Mouse (Mus musculus): ENCODE measurements around the gene Pick1. TPM values are rescaled to one million over a fixed set of nuclear protein-coding genes. Genes with fewer than 3 reads are reported as not detected.

Pick1 gene
- polyA plus RNA-seq (2015; fragmentation: Nextera tagmentation; extraction: Ambion mirVana) = 105 and 108 TPM in 2 replicates

- ATAC-seq (replicated peaks) = peak; percentile 90
- peak within 1 kb of the TSS; percentile 99 for H3K27ac ChIP-seq
- peaks cover 22% of the 10 kb centered on the region for H3K4me1 ChIP-seq
- H3K36me3 ChIP-seq (replicated peaks) = peaks cover 12% of the 10 kb centered on the region; the same call in 1 of the 2 replicates
- H3K27me3 ChIP-seq (replicated peaks) = no peaks in the 10 kb centered on the region
- no peaks in the 10 kb centered on the region for H3K9me3 ChIP-seq
- WGBS = 1% methylated on average over 51 of the region's 51 CpGs
- peak within 1 kb of the TSS; percentile 89 for H3K4me3 ChIP-seq
- H3K4me2 ChIP-seq = peak within 1 kb of the TSS; percentile 92
- H3K9ac ChIP-seq = peak within 1 kb of the TSS; percentile 97
Observed at GRCm38 (mm10) chr15:79229058-79229821, at the start of gene Pick1, which contains the start of gene Gm49486. Pick1 (plus strand) TSS chr15:79229173. Gm49486 (plus strand) TSS chr15:79229391.

- Histone ChIP-seq H3K4me3 (no peak overlapping the region), H3K36me3 (replicated peaks) (no peaks in the 10 kb centered on the region), H3K9me3 (no peaks in the 10 kb centered on the region), H3K4me2 (no peak overlapping the region), H3K4me1 (no peaks in the 10 kb centered on the region), H3K27me3 (replicated peaks) (no peaks in the 10 kb centered on the region), H3K9ac (no peak overlapping the region), H3K27ac (no peak overlapping the region)
- no peak for ATAC-seq (replicated peaks)
- 84% methylated on average over 10 of the region's 10 CpGs for WGBS
Observed at GRCm38 (mm10) chr15:79185213-79185612, 43.8 kb upstream of the Pick1 start.

GRCm38 (mm10) chr15:79187819-79188218 lies 41.2 kb upstream of the Pick1 start:
- Histone ChIP-seq H3K36me3 (replicated peaks) (no peaks in the 10 kb centered on the region), H3K9ac (no peak overlapping the region), H3K27me3 (replicated peaks) (no peaks in the 10 kb centered on the region), H3K9me3 (no peaks in the 10 kb centered on the region), H3K4me1 (peaks cover 1% of the 10 kb centered on the region), H3K4me2 (no peak overlapping the region), H3K4me3 (no peak overlapping the region), H3K27ac (no peak overlapping the region)
- no peak for ATAC-seq (replicated peaks)
- 93% methylated on average over 8 of the region's 8 CpGs for WGBS

GRCm38 (mm10) chr15:79191426-79191825 lies 37.5 kb upstream of the Pick1 start:
- Histone ChIP-seq H3K4me1 (peaks cover 14% of the 10 kb centered on the region), H3K27ac (no peak overlapping the region), H3K36me3 (replicated peaks) (no peaks in the 10 kb centered on the region), H3K27me3 (replicated peaks) (no peaks in the 10 kb centered on the region), H3K9me3 (no peaks in the 10 kb centered on the region), H3K4me2 (no peak overlapping the region), H3K9ac (no peak overlapping the region), H3K4me3 (no peak overlapping the region)
- no peak for ATAC-seq (replicated peaks)
- 95% methylated on average over 2 of the region's 2 CpGs for WGBS

- Histone ChIP-seq H3K9ac (no peak overlapping the region), H3K27me3 (replicated peaks) (no peaks in the 10 kb centered on the region), H3K4me1 (peaks cover 14% of the 10 kb centered on the region), H3K4me2 (peak overlapping the region; percentile 34), H3K9me3 (no peaks in the 10 kb centered on the region), H3K36me3 (replicated peaks) (no peaks in the 10 kb centered on the region), H3K27ac (peak overlapping the region; percentile 86), H3K4me3 (no peak overlapping the region)
- WGBS = 58% methylated on average over 6 of the region's 6 CpGs
- peak; percentile 41; the same call in 1 of the 2 replicates for ATAC-seq (replicated peaks)
Observed at GRCm38 (mm10) chr15:79192450-79192849, 36.5 kb upstream of the Pick1 start.

GRCm38 (mm10) chr15:79192885-79193845 lies 35.8 kb upstream of the Pick1 start:
- H3K27me3 ChIP-seq (replicated peaks) = no peaks in the 10 kb centered on the region
- 0 out of 2 replicates have a peak overlapping the region, but pooled peaks have one; percentile 4 for H3K9ac ChIP-seq
- no peak overlapping the region for H3K4me3 ChIP-seq
- no peaks in the 10 kb centered on the region for H3K36me3 ChIP-seq (replicated peaks)
- ATAC-seq (replicated peaks) = peak; percentile 83
- peak overlapping the region; percentile 34 for H3K4me2 ChIP-seq
- WGBS = 15% methylated on average over 25 of the region's 27 CpGs
- peak overlapping the region; percentile 86 for H3K27ac ChIP-seq
- H3K4me1 ChIP-seq = peaks cover 14% of the 10 kb centered on the region
- no peaks in the 10 kb centered on the region for H3K9me3 ChIP-seq

- H3K36me3 ChIP-seq (replicated peaks) = no peaks in the 10 kb centered on the region
- no peak for ATAC-seq (replicated peaks)
- no peak overlapping the region for H3K4me3 ChIP-seq
- peaks cover 14% of the 10 kb centered on the region for H3K4me1 ChIP-seq
- 88% methylated on average over 9 of the region's 9 CpGs for WGBS
- H3K9me3 ChIP-seq = no peaks in the 10 kb centered on the region
- no peak overlapping the region for H3K4me2 ChIP-seq
- peak overlapping the region; percentile 86 for H3K27ac ChIP-seq
- no peaks in the 10 kb centered on the region for H3K27me3 ChIP-seq (replicated peaks)
- no peak overlapping the region for H3K9ac ChIP-seq
Observed at GRCm38 (mm10) chr15:79194048-79194447, 34.9 kb upstream of the Pick1 start.

- no peak overlapping the region for H3K9ac ChIP-seq
- H3K27ac ChIP-seq = no peak overlapping the region
- no peaks in the 10 kb centered on the region for H3K27me3 ChIP-seq (replicated peaks)
- no peak for ATAC-seq (replicated peaks)
- H3K36me3 ChIP-seq (replicated peaks) = no peaks in the 10 kb centered on the region
- peaks cover 14% of the 10 kb centered on the region for H3K4me1 ChIP-seq
- 74% methylated on average over 2 of the region's 2 CpGs for WGBS
- no peaks in the 10 kb centered on the region for H3K9me3 ChIP-seq
- H3K4me2 ChIP-seq = no peak overlapping the region
- no peak overlapping the region for H3K4me3 ChIP-seq
Observed at GRCm38 (mm10) chr15:79194946-79195345, 34.0 kb upstream of the Pick1 start.

- Histone ChIP-seq H3K4me3 (no peak overlapping the region), H3K4me2 (no peak overlapping the region), H3K27me3 (replicated peaks) (no peaks in the 10 kb centered on the region), H3K36me3 (replicated peaks) (no peaks in the 10 kb centered on the region), H3K9me3 (no peaks in the 10 kb centered on the region), H3K27ac (no peak overlapping the region), H3K9ac (no peak overlapping the region), H3K4me1 (peaks cover 14% of the 10 kb centered on the region)
- ATAC-seq (replicated peaks) = no peak
- WGBS = 85% methylated on average over 8 of the region's 8 CpGs
Observed at GRCm38 (mm10) chr15:79195492-79195891, 33.5 kb upstream of the Pick1 start.

GRCm38 (mm10) chr15:79199390-79199976 lies 29.5 kb upstream of the Pick1 start:
- H3K4me3 ChIP-seq = no peak overlapping the region
- no peak overlapping the region for H3K27ac ChIP-seq
- no peak overlapping the region for H3K4me2 ChIP-seq
- no peak for ATAC-seq (replicated peaks)
- H3K27me3 ChIP-seq (replicated peaks) = no peaks in the 10 kb centered on the region
- no peaks in the 10 kb centered on the region for H3K36me3 ChIP-seq (replicated peaks)
- H3K9ac ChIP-seq = no peak overlapping the region
- no peaks in the 10 kb centered on the region for H3K9me3 ChIP-seq
- 94% methylated on average over 12 of the region's 12 CpGs for WGBS
- H3K4me1 ChIP-seq = peaks cover 17% of the 10 kb centered on the region

GRCm38 (mm10) chr15:79201491-79202150 lies 27.4 kb upstream of the Pick1 start:
- no peaks in the 10 kb centered on the region for H3K27me3 ChIP-seq (replicated peaks)
- WGBS = 8% methylated on average over 13 of the region's 13 CpGs
- 0 out of 2 replicates have a peak overlapping the region, but pooled peaks have one; percentile 0 for H3K27ac ChIP-seq
- no peaks in the 10 kb centered on the region for H3K9me3 ChIP-seq
- no peaks in the 10 kb centered on the region for H3K36me3 ChIP-seq (replicated peaks)
- peaks cover 17% of the 10 kb centered on the region for H3K4me1 ChIP-seq
- no peak overlapping the region for H3K4me3 ChIP-seq
- H3K9ac ChIP-seq = no peak overlapping the region
- peak; percentile 69 for ATAC-seq (replicated peaks)
- peak overlapping the region; percentile 14; the same call in 1 of the 2 replicates for H3K4me2 ChIP-seq

Data from midbrain, embryonic 15.5 days (tissue).